Mouse (Mus musculus) hindbrain, embryonic 15.5 days (tissue): ENCODE measurements around the gene Ptpn23. TPM values are rescaled to one million over a fixed set of nuclear protein-coding genes. Genes with fewer than 3 reads are reported as not detected.
"Not testable (repeated sequence)": the region's sequence is repeated elsewhere in the genome, so short reads cannot be mapped to it uniquely, and the experiment has no call there.

Source experiments
- ATAC-seq: fragments of 200-750 bp; cut with Nextera tagmentation; 2 replicates; pipeline ENCODE4 v1.8.0; 2017; ENCODE audit warnings: low read depth, moderate number of reproducible peaks, moderate TSS enrichment; ENCODE audit not compliant: low FRiP score
- H3K27ac ChIP-seq: fragments of 300-500 bp; sonication (generic); replicated peaks from 2 replicates; pipeline ENCODE4 v1.5.1; 2015; ENCODE audit warnings: mild to moderate bottlenecking, inconsistent platforms
- H3K27me3 ChIP-seq: fragments of 300-500 bp; sonication (generic); 2 replicates; pipeline ENCODE4 v1.6.1; 2015; ENCODE audit warnings: control low read depth, inconsistent platforms
- H3K36me3 ChIP-seq: fragments of 300-500 bp; sonication (generic); 2 replicates; pipeline ENCODE4 v1.6.1; 2015; ENCODE audit warnings: control low read depth, inconsistent platforms
- H3K4me1 ChIP-seq: fragments of 300-500 bp; sonication (generic); replicated peaks from 2 replicates; pipeline ENCODE4 v1.6.1; 2015; ENCODE audit warnings: control low read depth, inconsistent platforms
- H3K4me2 ChIP-seq: fragments of 300-500 bp; sonication (generic); 2 replicates; pipeline ENCODE4 v1.6.1; 2015; ENCODE audit warnings: moderate library complexity, mild to moderate bottlenecking, inconsistent platforms
- H3K4me3 ChIP-seq: fragments of 300-500 bp; sonication (generic); 2 replicates; pipeline ENCODE4 v1.5.1; 2015; ENCODE audit warnings: mild to moderate bottlenecking, inconsistent platforms
- H3K9ac ChIP-seq: fragments of 300-500 bp; sonication (generic); 2 replicates; pipeline ENCODE4 v1.6.1; 2015; ENCODE audit warnings: inconsistent platforms
- H3K9me3 ChIP-seq: fragments of 300-500 bp; sonication (generic); 2 replicates; pipeline ENCODE4 v1.6.1; 2016; ENCODE audit warnings: control low read depth, inconsistent platforms
- WGBS: fragments of 180-500 bp; shearing (Covaris S2); methylation state at CpG from one replicate; pipeline ENCODE4 v1.1.7; 2015; 5-methylcytosine and 5-hydroxymethylcytosine counted together
- polyA plus RNA-seq: library from polyadenylated mRNA; unstranded; fragments of >200 nt; fragmentation: Nextera tagmentation; extraction: Ambion mirVana; gene quantifications from 2 replicates; pipeline ENCODE4 v1.2.1, GENCODE M21; 2015

The Ptpn23 gene
- polyA plus RNA-seq, 1 experiment from 2014 or later = 24.0 TPM

DNA sequence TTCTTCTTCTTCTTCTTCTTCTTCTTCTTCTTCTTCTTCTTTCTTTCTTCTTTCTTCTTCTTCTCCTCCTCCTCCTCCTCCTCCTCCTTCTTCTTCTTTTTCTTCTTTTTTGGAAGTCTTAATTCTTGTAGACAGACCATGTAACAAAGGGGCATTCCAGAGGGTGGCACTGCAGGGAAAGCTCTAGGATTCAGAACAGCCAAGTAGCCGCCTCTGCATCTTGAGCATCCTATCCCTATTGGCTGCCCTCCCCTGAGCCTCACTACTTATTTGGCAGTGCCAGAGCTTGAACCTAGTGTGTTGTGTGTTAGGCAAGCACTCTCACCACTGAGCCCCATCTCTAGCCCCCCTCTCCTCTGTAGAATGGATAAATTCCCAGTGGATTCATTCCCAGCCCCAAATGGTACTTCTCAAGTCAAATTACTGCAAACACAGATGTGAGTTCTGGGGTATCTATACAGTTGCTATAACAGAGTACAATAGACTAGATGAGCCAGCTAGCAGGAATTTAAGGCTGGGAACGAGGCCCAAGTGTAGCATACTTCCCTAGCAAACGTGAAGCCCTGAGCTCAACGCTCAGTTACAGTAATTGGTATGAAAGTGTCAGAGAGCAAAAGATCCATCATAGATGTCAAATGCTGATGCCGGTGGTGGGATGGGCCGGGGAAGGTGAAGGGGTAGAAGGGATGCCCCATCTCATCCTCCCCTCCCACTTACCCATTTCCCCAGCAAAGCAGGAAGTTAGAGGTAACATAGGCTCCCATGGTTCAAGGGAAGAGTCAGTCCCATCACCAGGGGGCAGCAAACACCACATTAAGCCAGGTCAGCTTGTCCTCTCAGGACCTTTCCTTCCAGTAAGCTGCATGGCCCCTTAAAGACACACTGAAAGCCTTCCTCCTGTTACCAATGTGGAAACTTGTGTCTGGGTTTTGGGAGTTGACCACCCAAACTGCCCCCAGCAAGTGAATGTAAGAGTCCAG, 3.2 kb upstream of the Ptpn23 start:
- no peak for ATAC-seq
- WGBS = 42% methylated on average over 6 of the region's 6 CpGs
- H3K4me2 ChIP-seq = no peak overlapping the region
- H3K4me1 ChIP-seq = peaks cover 17% of the 10 kb centered on the region
- no peaks in the 10 kb centered on the region for H3K27me3 ChIP-seq
- no peak overlapping the region for H3K27ac ChIP-seq
- H3K9me3 ChIP-seq = no peaks in the 10 kb centered on the region
- no peaks in the 10 kb centered on the region for H3K36me3 ChIP-seq
- no peak overlapping the region for H3K9ac ChIP-seq
- H3K4me3 ChIP-seq = no peak overlapping the region

DNA sequence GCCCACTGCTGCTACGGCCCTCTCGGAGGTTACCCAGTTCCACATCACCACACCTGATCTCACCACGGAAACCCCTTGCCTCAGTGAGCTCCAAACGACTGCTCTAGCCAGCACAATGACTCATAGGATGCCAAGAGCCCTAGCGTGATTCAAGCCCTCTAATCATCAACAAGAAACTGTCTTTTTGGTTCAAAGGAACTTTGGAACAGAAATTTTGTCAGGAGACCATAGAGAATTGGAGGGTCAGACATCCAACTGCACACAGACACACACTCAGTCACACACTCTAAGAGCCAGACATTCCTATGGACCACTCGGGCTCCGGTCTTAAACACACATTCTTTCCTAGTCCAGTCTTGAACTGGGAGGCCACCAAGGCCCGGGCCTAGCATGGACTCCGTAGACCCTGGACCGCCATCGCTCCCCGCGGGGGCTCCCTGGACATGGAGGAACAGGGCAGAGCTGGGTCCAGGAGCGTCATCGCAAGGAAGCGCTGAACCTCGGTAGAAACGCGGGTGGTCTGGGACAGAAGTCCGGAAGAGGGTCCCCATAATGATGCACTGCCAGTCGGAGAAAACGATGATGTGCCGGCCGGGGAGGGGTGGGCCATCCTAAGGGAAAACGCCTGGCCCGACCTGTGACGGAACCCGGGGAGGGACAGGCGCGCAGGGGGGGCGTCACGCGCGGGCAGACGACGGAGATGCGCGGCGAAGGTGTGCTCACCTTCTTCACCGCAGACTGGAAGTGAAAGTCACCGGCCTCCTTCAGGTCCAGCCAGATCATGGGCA, 508 bp downstream of the Ptpn23 start:
- Histone ChIP-seq H3K4me1 (peaks cover 25% of the 10 kb centered on the region), H3K27ac (peak overlapping the region; percentile 86), H3K9ac (peak overlapping the region; percentile 87), H3K36me3 (0 out of 2 replicates have a peak, but pooled peaks cover 3% of the 10 kb centered on the region), H3K9me3 (no peaks in the 10 kb centered on the region), H3K27me3 (no peaks in the 10 kb centered on the region), H3K4me2 (peak overlapping the region; percentile 89), H3K4me3 (peak overlapping the region; percentile 75)
- ATAC-seq = peak; percentile 71
- 1% methylated on average over 39 of the region's 41 CpGs for WGBS

DNA sequence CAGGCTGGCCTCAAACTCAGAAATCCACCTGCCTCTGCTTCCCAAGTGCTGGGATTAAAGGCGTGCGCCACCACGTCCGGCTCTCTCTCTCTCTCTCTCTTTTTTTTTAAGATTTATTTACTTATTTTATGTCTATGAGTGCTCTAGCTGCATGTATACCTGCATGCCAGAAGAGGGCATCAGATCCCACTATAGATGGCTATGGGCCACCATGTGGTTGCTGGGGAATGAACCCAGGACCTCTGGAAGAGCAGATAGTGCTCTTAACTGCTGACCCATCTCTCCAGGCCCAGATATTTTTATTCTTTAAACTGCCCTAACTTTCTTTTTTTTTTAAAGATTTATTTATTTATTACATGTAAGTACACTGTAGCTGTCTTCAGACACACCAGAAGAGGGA, 4.8 kb downstream of the Ptpn23 start:
- not testable (repeated sequence) for H3K4me2 ChIP-seq, H3K9ac ChIP-seq, H3K27ac ChIP-seq, ATAC-seq, H3K4me3 ChIP-seq, H3K27me3 ChIP-seq, H3K36me3 ChIP-seq, H3K9me3 ChIP-seq
- peaks cover 19% of the 10 kb centered on the region for H3K4me1 ChIP-seq
- WGBS = 89% methylated on average over 4 of the region's 4 CpGs

DNA sequence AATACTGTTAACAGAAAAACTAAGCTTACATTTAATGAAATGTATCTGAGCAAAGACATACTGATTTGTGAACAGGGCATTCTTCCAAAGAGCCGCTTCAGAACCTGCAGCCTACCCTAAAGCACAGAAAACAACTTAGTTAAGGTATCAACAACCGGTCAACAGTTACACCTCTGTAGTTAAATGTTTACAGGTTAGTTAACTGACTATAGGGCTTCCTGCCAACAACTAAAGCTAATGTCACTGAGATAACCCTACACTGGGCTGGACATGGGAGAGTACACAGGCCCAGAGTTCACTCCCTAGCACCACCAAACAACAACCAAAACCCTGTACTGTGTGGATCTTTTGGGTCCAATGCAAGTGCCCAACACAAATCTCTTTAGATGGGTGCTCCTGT, 5.3 kb downstream of the Ptpn23 start:
- no peak overlapping the region for H3K9ac ChIP-seq
- 97% methylated on average over 2 of the region's 2 CpGs for WGBS
- ATAC-seq = no peak

DNA sequence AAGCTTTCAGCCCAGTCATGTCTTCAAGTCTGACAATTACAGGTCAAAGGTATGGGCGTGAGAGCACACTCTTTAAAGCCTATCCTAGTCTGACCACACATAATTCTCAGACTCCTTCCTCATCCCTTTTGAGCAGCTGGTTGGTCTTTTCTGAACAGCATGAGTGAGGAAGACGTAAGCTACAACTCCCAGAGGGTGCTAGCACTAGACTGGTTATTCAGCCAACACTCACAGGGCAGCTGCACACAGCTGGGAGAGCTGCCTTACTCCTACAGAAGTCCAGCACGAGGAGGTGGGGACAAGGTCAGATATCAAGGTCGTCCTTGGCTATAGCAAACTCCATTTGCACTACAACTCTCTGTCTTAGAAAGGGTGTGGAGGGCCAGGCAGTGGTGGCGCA, 7.4 kb downstream of the Ptpn23 start:
- no peak overlapping the region for H3K27ac ChIP-seq
- H3K4me3 ChIP-seq = no peak overlapping the region
- 84% methylated on average over 5 of the region's 5 CpGs for WGBS
- no peak overlapping the region for H3K4me2 ChIP-seq
- ATAC-seq = no peak
- H3K9ac ChIP-seq = no peak overlapping the region
- peaks cover 18% of the 10 kb centered on the region for H3K36me3 ChIP-seq
- no peaks in the 10 kb centered on the region for H3K9me3 ChIP-seq
- no peaks in the 10 kb centered on the region for H3K27me3 ChIP-seq
- H3K4me1 ChIP-seq = peaks cover 3% of the 10 kb centered on the region; the same call in 1 of the 2 replicates

More for the DNA sequence above, 5.3 kb downstream of the Ptpn23 start:
- H3K27me3 ChIP-seq = no peaks in the 10 kb centered on the region
- H3K27ac ChIP-seq = no peak overlapping the region
- H3K4me2 ChIP-seq = no peak overlapping the region
- H3K4me1 ChIP-seq = peaks cover 19% of the 10 kb centered on the region
- no peaks in the 10 kb centered on the region for H3K9me3 ChIP-seq
- H3K36me3 ChIP-seq = peaks cover 3% of the 10 kb centered on the region; the same call in 1 of the 2 replicates
- no peak overlapping the region for H3K4me3 ChIP-seq

DNA sequence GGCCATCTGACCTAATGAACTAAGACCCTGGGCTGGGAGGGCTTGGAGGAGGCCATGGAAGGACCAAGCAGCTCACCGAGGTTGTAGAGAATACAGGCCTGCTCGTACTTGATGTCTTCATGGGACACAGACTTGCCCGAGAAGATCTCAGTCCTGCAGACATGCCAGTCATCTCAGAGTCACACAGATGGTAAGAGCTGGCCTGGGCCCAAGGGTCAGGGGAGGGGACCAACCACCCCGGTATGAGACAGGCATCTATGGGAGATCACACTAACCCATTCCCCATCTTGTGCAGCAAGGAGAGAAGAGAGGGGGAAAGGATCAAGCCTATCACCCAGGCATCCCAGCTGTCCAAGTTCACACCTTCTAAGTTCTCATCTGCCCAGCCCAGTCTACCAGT, 14.7 kb downstream of the Ptpn23 start:
- H3K36me3 ChIP-seq = peaks cover 63% of the 10 kb centered on the region
- H3K9ac ChIP-seq = no peak overlapping the region
- 85% methylated on average over 4 of the region's 4 CpGs for WGBS
- no peak overlapping the region for H3K27ac ChIP-seq
- no peak for ATAC-seq
- H3K4me2 ChIP-seq = no peak overlapping the region
- H3K27me3 ChIP-seq = no peaks in the 10 kb centered on the region
- H3K9me3 ChIP-seq = no peaks in the 10 kb centered on the region
- H3K4me3 ChIP-seq = no peak overlapping the region
- H3K4me1 ChIP-seq = no peaks in the 10 kb centered on the region

DNA sequence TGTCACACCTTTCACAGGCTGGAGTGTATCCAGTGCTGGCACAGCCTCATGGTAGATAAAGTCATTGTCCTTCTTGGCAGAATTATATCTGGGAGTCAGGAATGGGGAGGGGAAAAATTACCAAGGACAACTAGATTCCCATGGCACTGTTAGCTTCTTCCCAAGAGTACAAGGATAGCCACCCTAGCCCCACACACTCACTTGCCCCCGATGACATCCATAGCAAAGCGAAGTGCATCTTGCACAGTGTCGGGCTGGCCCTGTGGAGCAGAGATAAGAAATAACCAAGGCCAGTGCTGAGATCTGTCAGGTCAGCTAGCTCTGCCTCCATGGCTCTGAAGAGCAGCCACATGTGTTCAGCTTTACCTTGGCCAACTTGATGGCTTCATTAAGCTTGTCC, 17.2 kb downstream of the Ptpn23 start:
- Histone ChIP-seq H3K4me1 (no peaks in the 10 kb centered on the region), H3K4me2 (no peak overlapping the region), H3K27me3 (no peaks in the 10 kb centered on the region), H3K9me3 (no peaks in the 10 kb centered on the region), H3K9ac (no peak overlapping the region), H3K27ac (no peak overlapping the region), H3K36me3 (peaks cover 71% of the 10 kb centered on the region), H3K4me3 (no peak overlapping the region)
- ATAC-seq = no peak
- 100% methylated on average over 3 of the region's 3 CpGs for WGBS

DNA sequence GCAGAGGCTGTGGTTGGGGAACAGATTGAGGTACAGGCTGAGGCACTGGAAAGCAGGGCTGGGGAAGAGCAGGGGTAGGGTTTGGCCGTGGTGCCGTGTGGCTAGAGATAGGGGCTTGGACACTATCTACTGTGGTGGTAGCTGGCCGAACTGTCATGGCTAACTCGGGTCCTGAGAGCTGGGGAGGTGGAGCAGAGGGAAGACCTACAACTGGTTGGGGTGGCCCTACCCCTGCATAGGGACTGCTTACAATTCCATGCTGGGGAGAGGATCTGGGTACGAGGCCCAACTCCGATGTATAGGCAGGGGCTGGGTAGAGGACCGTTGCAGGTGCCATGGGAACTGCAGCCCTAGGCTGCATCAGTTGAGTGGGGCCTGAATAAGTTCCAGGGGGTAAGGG, 20.0 kb downstream of the Ptpn23 start:
- no peak overlapping the region for H3K4me3 ChIP-seq
- 96% methylated on average over 7 of the region's 7 CpGs for WGBS
- no peaks in the 10 kb centered on the region for H3K9me3 ChIP-seq
- no peak overlapping the region for H3K4me2 ChIP-seq
- H3K27ac ChIP-seq = no peak overlapping the region
- ATAC-seq = no peak
- peaks cover 94% of the 10 kb centered on the region for H3K36me3 ChIP-seq
- H3K9ac ChIP-seq = no peak overlapping the region
- H3K27me3 ChIP-seq = no peaks in the 10 kb centered on the region
- no peaks in the 10 kb centered on the region for H3K4me1 ChIP-seq

DNA sequence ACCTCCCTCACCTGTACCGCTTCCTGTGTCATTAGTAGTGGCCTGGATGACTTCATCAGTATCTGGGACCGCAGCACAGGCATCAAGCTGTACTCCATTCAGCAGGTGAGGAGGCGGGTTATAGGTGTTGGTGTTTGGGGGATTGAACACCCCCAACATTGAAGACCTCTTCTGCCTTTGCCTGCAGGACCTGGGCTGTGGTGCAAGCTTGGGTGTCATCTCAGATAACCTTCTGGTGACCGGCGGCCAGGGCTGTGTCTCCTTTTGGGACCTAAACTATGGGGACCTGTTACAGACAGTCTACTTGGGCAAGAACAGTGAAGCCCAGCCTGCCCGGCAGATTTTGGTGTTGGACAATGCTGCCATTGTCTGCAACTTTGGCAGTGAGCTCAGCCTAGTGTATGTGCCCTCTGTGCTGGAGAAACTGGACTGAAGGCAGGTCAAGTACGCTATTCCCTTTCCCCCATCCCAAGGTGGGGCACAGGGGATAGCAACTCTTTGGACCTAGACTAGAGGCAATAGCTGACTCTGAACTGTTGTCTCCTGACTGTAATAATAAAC, 23.6 kb downstream of the Ptpn23 start:
- H3K9me3 ChIP-seq = no peaks in the 10 kb centered on the region
- H3K4me1 ChIP-seq = no peaks in the 10 kb centered on the region
- no peak overlapping the region for H3K27ac ChIP-seq
- H3K4me3 ChIP-seq = no peak overlapping the region
- ATAC-seq = no peak
- no peak overlapping the region for H3K4me2 ChIP-seq
- H3K36me3 ChIP-seq = peaks cover 73% of the 10 kb centered on the region
- WGBS = 86% methylated on average over 7 of the region's 7 CpGs
- H3K27me3 ChIP-seq = no peaks in the 10 kb centered on the region
- H3K9ac ChIP-seq = no peak overlapping the region

DNA sequence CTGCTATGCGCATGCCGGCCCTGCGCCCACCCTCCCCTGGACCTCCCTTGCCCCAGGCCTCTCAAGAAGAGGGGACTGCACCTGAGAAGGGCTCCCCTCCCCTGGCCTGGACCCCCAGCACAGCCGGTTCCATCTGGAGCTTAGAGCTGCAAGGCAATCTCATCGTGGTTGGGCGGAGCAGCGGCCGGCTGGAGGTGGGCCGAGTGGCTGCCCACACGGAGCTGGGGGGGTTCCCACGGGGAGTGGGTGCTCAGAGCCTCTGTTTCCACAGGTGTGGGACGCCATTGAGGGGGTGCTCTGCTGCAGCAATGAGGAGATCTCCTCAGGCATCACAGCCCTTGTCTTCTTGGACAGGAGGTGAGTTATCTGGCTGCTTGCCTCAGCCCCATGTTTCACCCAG, 26.7 kb downstream of the Ptpn23 start:
- no peaks in the 10 kb centered on the region for H3K4me1 ChIP-seq
- WGBS = 86% methylated on average over 12 of the region's 12 CpGs
- H3K9ac ChIP-seq = no peak overlapping the region
- peaks cover 71% of the 10 kb centered on the region for H3K36me3 ChIP-seq
- no peak overlapping the region for H3K4me3 ChIP-seq
- no peak overlapping the region for H3K27ac ChIP-seq
- no peaks in the 10 kb centered on the region for H3K9me3 ChIP-seq
- no peaks in the 10 kb centered on the region for H3K27me3 ChIP-seq
- ATAC-seq = no peak
- H3K4me2 ChIP-seq = no peak overlapping the region

DNA sequence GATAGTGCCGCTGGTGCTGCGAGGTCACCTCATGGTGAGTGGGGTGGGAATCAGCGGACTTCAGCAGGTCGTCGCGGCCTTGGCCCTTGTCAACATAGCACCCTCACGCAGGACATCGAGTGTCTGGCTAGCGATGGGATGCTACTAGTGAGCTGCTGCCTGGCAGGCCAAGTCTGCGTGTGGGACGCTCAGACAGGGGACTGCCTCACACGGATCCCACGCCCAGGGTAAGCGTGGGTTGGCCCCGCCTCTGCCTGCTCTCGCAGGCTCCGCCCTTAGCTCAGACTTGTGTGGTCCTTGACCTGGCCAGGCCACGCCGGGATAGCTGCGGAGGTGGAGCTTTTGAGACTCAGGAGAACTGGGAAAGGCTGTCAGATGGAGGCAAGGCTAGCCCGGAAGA, 27.4 kb downstream of the Ptpn23 start:
- Histone ChIP-seq H3K27me3 (no peaks in the 10 kb centered on the region), H3K4me2 (no peak overlapping the region), H3K4me1 (no peaks in the 10 kb centered on the region), H3K9ac (no peak overlapping the region), H3K27ac (no peak overlapping the region), H3K9me3 (no peaks in the 10 kb centered on the region), H3K4me3 (no peak overlapping the region), H3K36me3 (peaks cover 71% of the 10 kb centered on the region)
- ATAC-seq = no peak; the same call in 1 of the 2 replicates
- WGBS = 45% methylated on average over 21 of the region's 21 CpGs

DNA sequence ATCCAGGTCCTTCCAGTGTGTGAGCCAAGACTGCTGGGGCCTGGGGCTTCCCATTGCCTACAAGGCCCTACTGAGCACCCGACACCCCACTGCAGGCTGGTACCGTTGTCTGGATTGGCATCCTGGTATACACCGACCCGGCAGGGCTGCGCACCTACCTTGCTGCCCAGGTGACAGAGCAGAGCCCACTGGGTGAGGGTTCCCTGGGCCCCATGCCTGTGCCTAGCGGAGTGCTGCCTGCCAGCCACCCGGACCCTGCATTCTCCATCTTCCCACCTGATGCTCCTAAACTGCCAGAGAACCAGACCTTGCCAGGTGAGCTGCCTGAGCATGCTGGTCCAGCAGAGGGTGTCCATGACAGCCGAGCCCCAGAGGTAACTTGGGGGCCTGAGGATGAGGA, 28.7 kb downstream of the Ptpn23 start:
- no peaks in the 10 kb centered on the region for H3K9me3 ChIP-seq
- H3K9ac ChIP-seq = no peak overlapping the region
- no peak for ATAC-seq
- H3K4me1 ChIP-seq = no peaks in the 10 kb centered on the region
- WGBS = 96% methylated on average over 8 of the region's 8 CpGs
- H3K27ac ChIP-seq = no peak overlapping the region
- peaks cover 61% of the 10 kb centered on the region for H3K36me3 ChIP-seq
- no peaks in the 10 kb centered on the region for H3K27me3 ChIP-seq
- H3K4me2 ChIP-seq = no peak overlapping the region
- no peak overlapping the region for H3K4me3 ChIP-seq
